Mouse (Mus musculus) kidney, postnatal 0 days (tissue): Measurements from ENCODE around the gene Hpse. TPM values are rescaled to one million over a fixed set of nuclear protein-coding genes. Genes with fewer than 3 reads are reported as not detected.
A peak's percentile ranks its signal among the peaks of the same experiment; 100 is the strongest.

Experiments
- ATAC-seq: fragments of 200-750 bp; cut with Nextera tagmentation; replicated peaks from 2 replicates; pipeline ENCODE4 v1.8.0; 2017; ENCODE audit warnings: low read depth, moderate number of reproducible peaks, moderate TSS enrichment, moderate library complexity; ENCODE audit not compliant: low FRiP score
- DNase-seq: peaks from one replicate; pipeline ENCODE4 v3.0.0-alpha.2; 2016; ENCODE audit warnings: low spot score
- H3K27ac ChIP-seq: fragments of 300-500 bp; sonication (generic); 2 replicates; pipeline ENCODE4 v1.5.1; 2014; ENCODE audit warnings: mild to moderate bottlenecking
- H3K27me3 ChIP-seq: fragments of 300-500 bp; sonication (generic); 2 replicates; pipeline ENCODE4 v1.6.1; 2014; ENCODE audit warnings: low read length, mixed read lengths; ENCODE audit not compliant: insufficient read depth
- H3K36me3 ChIP-seq: fragments of 300-500 bp; sonication (generic); 2 replicates; pipeline ENCODE4 v1.6.1; 2014; ENCODE audit warnings: low read length, mixed read lengths; ENCODE audit not compliant: insufficient read depth
- H3K4me1 ChIP-seq: fragments of 300-500 bp; sonication (generic); replicated peaks from 2 replicates; pipeline ENCODE4 v1.6.1; 2014; ENCODE audit warnings: antibody characterized with exemption, low read length, mixed read lengths; ENCODE audit not compliant: insufficient read depth
- H3K4me2 ChIP-seq: fragments of 300-500 bp; sonication (generic); 2 replicates; pipeline ENCODE4 v1.6.1; 2014; ENCODE audit warnings: mild to moderate bottlenecking, low read length, moderate library complexity, mixed read lengths
- H3K4me3 ChIP-seq: fragments of 300-500 bp; sonication (generic); replicated peaks from 2 replicates; pipeline ENCODE4 v1.5.1; 2014; ENCODE audit warnings: low read depth, low read length
- H3K9ac ChIP-seq: fragments of 300-500 bp; sonication (generic); 2 replicates; pipeline ENCODE4 v1.6.1; 2014; ENCODE audit warnings: low read depth, low read length
- H3K9me3 ChIP-seq: fragments of 300-500 bp; sonication (generic); replicated peaks from 2 replicates; pipeline ENCODE4 v1.6.1; 2016; ENCODE audit warnings: low read length, inconsistent platforms, mixed read lengths
- CTCF ChIP-seq: IDR thresholded peaks from 2 replicates; pipeline ENCODE4 v1.5.1; 2016; ENCODE audit warnings: antibody characterized with exemption, low read depth, mild to moderate bottlenecking, moderate library complexity
- WGBS: fragments of 180-500 bp; shearing (Covaris S2); extraction: QIAGEN DNeasy Blood & Tissue Kit; methylation state at CpG from one replicate; pipeline ENCODE4 v1.1.7; 2014; 5-methylcytosine and 5-hydroxymethylcytosine counted together
- polyA plus RNA-seq: library from polyadenylated mRNA; unstranded; fragments of >200 nt; fragmentation: Nextera tagmentation; extraction: Ambion mirVana; gene quantifications from 2 replicates; pipeline ENCODE4 v1.2.1, GENCODE M21; 2015

Gene Hpse
- polyA plus RNA-seq, 1 experiment from 2014 or later: 2.4 TPM

- H3K4me1 ChIP-seq: peaks cover 7% of the 10 kb centered on the region
- H3K27me3 ChIP-seq: no peaks in the 10 kb centered on the region
- ATAC-seq (no peak; the same call in 1 of the 2 replicates), DNase-seq (peak; percentile 97)
- peak within 1 kb of the TSS; percentile 91 for H3K9ac ChIP-seq
- TF ChIP-seq CTCF: peak; percentile 94
- H3K9me3 ChIP-seq: no peaks in the 10 kb centered on the region
- H3K4me3 ChIP-seq: peak within 1 kb of the TSS; percentile 72
- peak within 1 kb of the TSS; percentile 82 for H3K27ac ChIP-seq
- H3K4me2 ChIP-seq: peak within 1 kb of the TSS; percentile 78
- no peaks in the 10 kb centered on the region for H3K36me3 ChIP-seq
- WGBS: 10% methylated on average over 17 of the region's 17 CpGs
Observed at GRCm38 (mm10) chr5:100674711-100675376, 44.7 kb downstream of the Hpse start, which contains the start of gene Coq2. Coq2 (minus strand) TSS chr5:100675140.

- peak overlapping the region; percentile 91 for H3K9ac ChIP-seq
- under 1% methylated on average over 68 of the region's 71 CpGs for WGBS
- peak; percentile 90 for DNase-seq
- no peaks in the 10 kb centered on the region for H3K9me3 ChIP-seq
- ATAC-seq: peak; percentile 96
- H3K27ac ChIP-seq: peak overlapping the region; percentile 82
- H3K4me3 ChIP-seq: peak overlapping the region; percentile 72
- H3K4me1 ChIP-seq: peaks cover 7% of the 10 kb centered on the region
- H3K36me3 ChIP-seq: no peaks in the 10 kb centered on the region
- H3K27me3 ChIP-seq: no peaks in the 10 kb centered on the region
- peak overlapping the region; percentile 78 for H3K4me2 ChIP-seq
- no peak for TF ChIP-seq CTCF
Observed at GRCm38 (mm10) chr5:100673745-100674486, 45.6 kb downstream of the Hpse start.

GRCm38 (mm10) chr5:100672403-100672802, 47.1 kb downstream of the Hpse start:
- no peak overlapping the region for H3K4me2 ChIP-seq
- TF ChIP-seq CTCF: no peak
- no peak overlapping the region for H3K27ac ChIP-seq

GRCm38 (mm10) chr5:100671897-100672296, 47.6 kb downstream of the Hpse start:
- Histone ChIP-seq H3K9ac (no peak overlapping the region), H3K4me3 (no peak overlapping the region), H3K4me2 (no peak overlapping the region), H3K36me3 (peaks cover 13% of the 10 kb centered on the region; the same call in 1 of the 2 replicates), H3K27me3 (no peaks in the 10 kb centered on the region), H3K9me3 (no peaks in the 10 kb centered on the region), H3K4me1 (peaks cover 7% of the 10 kb centered on the region), H3K27ac (no peak overlapping the region)
- no peak for TF ChIP-seq CTCF
- no peak for ATAC-seq
- DNase-seq: no peak
- WGBS: 65% methylated on average over 3 of the region's 3 CpGs

More at GRCm38 (mm10) chr5:100672403-100672802, 47.1 kb downstream of the Hpse start:
- peaks cover 7% of the 10 kb centered on the region for H3K4me1 ChIP-seq
- WGBS: 72% methylated on average over 4 of the region's 4 CpGs
- peaks cover 8% of the 10 kb centered on the region; the same call in 1 of the 2 replicates for H3K36me3 ChIP-seq
- no peaks in the 10 kb centered on the region for H3K9me3 ChIP-seq
- no peak overlapping the region for H3K4me3 ChIP-seq
- H3K27me3 ChIP-seq: no peaks in the 10 kb centered on the region
- no peak for ATAC-seq
- no peak overlapping the region for H3K9ac ChIP-seq
- DNase-seq: no peak

- DNase-seq: peak; percentile 62
Observed at GRCm38 (mm10) chr5:100671398-100671797, 48.1 kb downstream of the Hpse start.

GRCm38 (mm10) chr5:100666965-100667364, 52.6 kb downstream of the Hpse start:
- H3K9ac ChIP-seq: no peak overlapping the region
- H3K9me3 ChIP-seq: no peaks in the 10 kb centered on the region
- no peak for TF ChIP-seq CTCF
- no peaks in the 10 kb centered on the region for H3K27me3 ChIP-seq
- 69% methylated on average over 1 of the region's 1 CpGs for WGBS
- DNase-seq: no peak
- no peak overlapping the region for H3K4me3 ChIP-seq
- no peak overlapping the region for H3K4me2 ChIP-seq
- no peak for ATAC-seq
- no peak overlapping the region for H3K27ac ChIP-seq
- peaks cover 31% of the 10 kb centered on the region for H3K36me3 ChIP-seq
- no peaks in the 10 kb centered on the region for H3K4me1 ChIP-seq

More at GRCm38 (mm10) chr5:100671398-100671797, 48.1 kb downstream of the Hpse start:
- H3K27ac ChIP-seq: no peak overlapping the region
- H3K36me3 ChIP-seq: peaks cover 14% of the 10 kb centered on the region; the same call in 1 of the 2 replicates
- peak; percentile 66 for TF ChIP-seq CTCF
- H3K27me3 ChIP-seq: no peaks in the 10 kb centered on the region
- H3K9me3 ChIP-seq: no peaks in the 10 kb centered on the region
- ATAC-seq: no peak
- H3K4me1 ChIP-seq: peaks cover 7% of the 10 kb centered on the region
- H3K9ac ChIP-seq: no peak overlapping the region
- WGBS: 35% methylated on average over 5 of the region's 5 CpGs
- H3K4me2 ChIP-seq: no peak overlapping the region
- no peak overlapping the region for H3K4me3 ChIP-seq
